Mouse (Mus musculus) liver, adult 2 months (tissue): ENCODE data around the gene Tshr.

Source experiments
- CTCF ChIP-seq: fragments of 200-500 bp; IDR thresholded peaks from 2 replicates; pipeline ENCODE4 v1.5.1; 2011; ENCODE audit warnings: low read depth, low read length, control low read depth
- POLR2A ChIP-seq: fragments of 200-500 bp; IDR thresholded peaks from 2 replicates; pipeline ENCODE4 v1.6.1; 2011; ENCODE audit warnings: low read length, control low read depth; ENCODE audit not compliant: insufficient read depth; ENCODE audit errors: extremely low read depth

DNA sequence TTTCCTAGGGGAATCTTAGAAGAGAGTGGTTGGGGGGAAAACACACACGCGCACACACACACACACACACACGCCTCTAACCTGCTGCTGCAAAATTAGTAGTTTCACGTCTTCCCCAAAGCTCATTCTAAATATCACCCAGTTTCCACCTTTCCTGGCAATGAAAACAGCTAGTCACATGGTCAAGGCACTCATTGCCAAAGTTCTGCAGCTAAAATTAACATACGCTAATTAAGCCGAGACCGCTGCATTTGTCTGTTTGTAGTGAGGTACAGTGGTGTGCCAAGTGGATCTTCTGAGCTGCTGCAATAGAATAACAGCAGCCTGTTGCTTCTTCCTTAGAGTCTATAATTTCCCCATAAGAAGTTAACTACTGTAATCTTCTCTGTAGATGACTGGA is 32.5 kb downstream of the Tshr start:
- TF ChIP-seq CTCF (no peak), POLR2A (no peak)
